Mouse (Mus musculus) liver, embryonic 14.5 days (tissue): ENCODE results near the gene Rnf220. TPM values are rescaled to one million over a fixed set of nuclear protein-coding genes. Genes with fewer than 3 reads are reported as not detected.

Experiments used
- ATAC-seq: fragments of 200-750 bp; cut with Nextera tagmentation; 2 replicates; pipeline ENCODE4 v1.8.0; 2017; ENCODE audit warnings: moderate number of reproducible peaks, mild to moderate bottlenecking, moderate library complexity; ENCODE audit not compliant: insufficient read depth
- DNase-seq, 3 experiments: peaks; one replicate each; pipeline ENCODE4 v3.0.0-alpha.2; 2012 to 2013; ENCODE audit warnings: low read depth in 3 of 3, low spot score in 3 of 3
- H3K27ac ChIP-seq: fragments of 300-500 bp; sonication (generic); 2 replicates; pipeline ENCODE4 v1.5.1; 2014; ENCODE audit warnings: moderate library complexity, mild to moderate bottlenecking, control low read depth, inconsistent platforms
- H3K27me3 ChIP-seq: fragments of 300-500 bp; sonication (generic); 2 replicates; pipeline ENCODE4 v1.6.1; 2014; ENCODE audit warnings: mild to moderate bottlenecking, low read length, moderate library complexity; ENCODE audit not compliant: control insufficient read depth, insufficient read depth
- H3K36me3 ChIP-seq: fragments of 300-500 bp; sonication (generic); replicated peaks from 2 replicates; pipeline ENCODE4 v1.6.1; 2014; ENCODE audit warnings: low read depth; ENCODE audit not compliant: control insufficient read depth, insufficient read depth
- H3K4me1 ChIP-seq, 2 experiments: fragments of 200-500 bp in 1 of 2; fragments of 300-500 bp in 1 of 2; sonication (generic) in 1 of 2; replicated peaks; 2 replicates each; pipeline ENCODE4 v1.6.1; 2012 to 2014; ENCODE audit warnings: antibody characterized with exemption in 1 of 2, inconsistent platforms in 1 of 2, low read length in 1 of 2; ENCODE audit not compliant: control insufficient read depth in 2 of 2, insufficient read depth in 2 of 2
- H3K4me2 ChIP-seq: fragments of 300-500 bp; sonication (generic); 2 replicates; pipeline ENCODE4 v1.6.1; 2014; ENCODE audit warnings: low read depth, mild to moderate bottlenecking, control low read depth, moderate library complexity
- H3K4me3 ChIP-seq, 2 experiments: fragments of 200-500 bp in 1 of 2; fragments of 300-500 bp in 1 of 2; sonication (generic) in 1 of 2; 2 replicates each; pipeline ENCODE4 v1.5.1; 2012 to 2014; ENCODE audit warnings: low read depth in 2 of 2, low read length in 2 of 2, mild to moderate bottlenecking in 2 of 2, control low read depth in 1 of 2, inconsistent platforms in 1 of 2, moderate library complexity in 1 of 2; ENCODE audit not compliant: insufficient read depth in 1 of 2
- H3K9ac ChIP-seq: fragments of 300-500 bp; sonication (generic); replicated peaks from 2 replicates; pipeline ENCODE4 v1.6.1; 2014; ENCODE audit warnings: mild to moderate bottlenecking, control low read depth, moderate library complexity
- H3K9me3 ChIP-seq: fragments of 300-500 bp; sonication (generic); 2 replicates; pipeline ENCODE4 v1.6.1; 2016; ENCODE audit warnings: low read length, mixed read lengths; ENCODE audit not compliant: control insufficient read depth
- CTCF ChIP-seq: IDR thresholded peaks from 2 replicates; pipeline ENCODE4 v1.5.1; 2016; ENCODE audit warnings: antibody characterized with exemption, low read depth, control low read depth
- EP300 ChIP-seq: IDR thresholded peaks from 2 replicates; pipeline ENCODE4 v1.6.1; 2016; ENCODE audit warnings: antibody characterized with exemption, low read depth
- WGBS: fragments of 180-500 bp; shearing (Covaris S2); extraction: QIAGEN DNeasy Blood & Tissue Kit; methylation state at CpG from one replicate; pipeline ENCODE4 v1.1.7; 2014; ENCODE audit not compliant: insufficient replicate concordance; 5-methylcytosine and 5-hydroxymethylcytosine counted together
- polyA plus RNA-seq, 2 experiments: library from polyadenylated mRNA; depleted of rRNA in 1 of 2; stranded (reverse) in 1 of 2; unstranded in 1 of 2; fragments of >200 nt; fragmentation: Nextera tagmentation in 1 of 2; extraction: Ambion mirVana in 1 of 2; gene quantifications; 2 replicates each; pipeline versions ENCODE4 v1.2.1 to v1.2.3; 2012 to 2014

Gene Rnf220
- polyA plus RNA-seq, 2 experiments, result 17.9 to 29.1 TPM

- Histone ChIP-seq H3K27me3 (no peaks in the 10 kb centered on the region), H3K9me3 (no peaks in the 10 kb centered on the region), H3K9ac (no peak overlapping the region), H3K4me1 (peaks cover 17 to 22% of the 10 kb centered on the region in 2 experiments), H3K4me3 (no peak overlapping the region), H3K36me3 (no peaks in the 10 kb centered on the region), H3K4me2 (no peak overlapping the region), H3K27ac (no peak overlapping the region)
- ATAC-seq, result no peak
- WGBS, result 61% methylated on average over 4 of the region's 4 CpGs
- DNase-seq, result no peak
- TF ChIP-seq EP300, result no peak
Observed at GRCm38 (mm10) chr4:117469471-117469870, 27.4 kb downstream of the Rnf220 start.

- Histone ChIP-seq H3K36me3 (no peaks in the 10 kb centered on the region), H3K9me3 (no peaks in the 10 kb centered on the region), H3K27ac (no peak overlapping the region), H3K9ac (no peak overlapping the region), H3K4me1 (peaks cover 3 to 8% of the 10 kb centered on the region in 2 experiments), H3K27me3 (no peaks in the 10 kb centered on the region), H3K4me2 (no peak overlapping the region), H3K4me3 (no peak overlapping the region)
- ATAC-seq (no peak), DNase-seq (no peak)
- TF ChIP-seq EP300, result no peak
- no peak for TF ChIP-seq CTCF
- WGBS, result 70% methylated on average over 7 of the region's 7 CpGs
Observed at GRCm38 (mm10) chr4:117467936-117468335, 28.9 kb downstream of the Rnf220 start.

- WGBS, result 64% methylated on average over 1 of the region's 1 CpGs
- H3K4me3 ChIP-seq, result no peak overlapping the region
- no peaks in the 10 kb centered on the region for H3K4me1 ChIP-seq
- DNase-seq (no peak), ATAC-seq (no peak)
- H3K9me3 ChIP-seq, result no peaks in the 10 kb centered on the region
- no peaks in the 10 kb centered on the region for H3K36me3 ChIP-seq
- no peak overlapping the region for H3K27ac ChIP-seq
- H3K4me2 ChIP-seq, result no peak overlapping the region
- no peaks in the 10 kb centered on the region for H3K27me3 ChIP-seq
- no peak overlapping the region for H3K9ac ChIP-seq
- TF ChIP-seq EP300 (no peak), CTCF (no peak)
Observed at GRCm38 (mm10) chr4:117449151-117449550, 47.7 kb downstream of the Rnf220 start.

GRCm38 (mm10) chr4:117447926-117448325 is 48.9 kb downstream of the Rnf220 start:
- Histone ChIP-seq H3K4me2 (no peak overlapping the region), H3K9ac (no peak overlapping the region), H3K9me3 (no peaks in the 10 kb centered on the region), H3K4me1 (no peaks in the 10 kb centered on the region), H3K27me3 (no peaks in the 10 kb centered on the region), H3K36me3 (no peaks in the 10 kb centered on the region), H3K4me3 (no peak overlapping the region), H3K27ac (no peak overlapping the region)
- DNase-seq (no peak), ATAC-seq (no peak)
- 73% methylated on average over 3 of the region's 3 CpGs for WGBS
- no peak for TF ChIP-seq CTCF
- no peak for TF ChIP-seq EP300

- H3K27me3 ChIP-seq, result no peaks in the 10 kb centered on the region
- no peaks in the 10 kb centered on the region for H3K36me3 ChIP-seq
- no peaks in the 10 kb centered on the region for H3K9me3 ChIP-seq
- no peak overlapping the region for H3K9ac ChIP-seq
- no peak overlapping the region for H3K4me2 ChIP-seq
- H3K4me3 ChIP-seq, result no peak overlapping the region
- TF ChIP-seq CTCF, result no peak
- no peak for TF ChIP-seq EP300
- DNase-seq, result no peak
- no peak overlapping the region for H3K27ac ChIP-seq
- H3K4me1 ChIP-seq, result no peaks in the 10 kb centered on the region
- 51% methylated on average over 19 of the region's 19 CpGs for WGBS
- ATAC-seq, result no peak
Observed at GRCm38 (mm10) chr4:117445516-117446207, 51.2 kb downstream of the Rnf220 start.
